Mouse (Mus musculus): Measurements from ENCODE around the gene Usf2. TPM values are rescaled to one million over a fixed set of nuclear protein-coding genes. Genes with fewer than 3 reads are reported as not detected.
A peak's percentile ranks its signal among the peaks of the same experiment; 100 is the strongest.

Usf2 gene
- polyA plus RNA-seq, 1 experiment: 89.6 TPM

DNA sequence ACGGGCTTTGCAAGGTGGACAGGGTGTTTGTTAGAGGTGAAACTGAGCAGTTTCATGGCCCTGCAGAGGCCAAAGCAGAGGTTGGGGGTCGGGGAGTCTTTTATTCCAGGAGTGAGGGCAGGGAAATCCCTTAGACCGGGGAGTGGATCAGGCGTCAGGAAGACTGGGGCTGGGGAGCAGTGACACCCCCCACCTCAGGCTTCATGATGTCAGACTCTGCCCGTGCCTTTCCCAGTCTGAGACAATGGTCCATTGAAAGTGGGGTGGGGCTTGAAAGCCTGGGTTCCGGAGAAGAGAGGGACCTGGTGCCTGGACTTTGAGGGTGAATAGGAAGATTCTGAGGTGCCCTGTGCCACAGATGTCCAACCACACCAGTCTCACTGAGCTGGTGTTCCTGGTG is 39.9 kb downstream of the Usf2 start:
- 59% methylated on average over 6 of the region's 6 CpGs for WGBS
- Histone ChIP-seq H3K4me3 (replicated peaks; ENCODE audit: control insufficient read depth, low read depth, low read length) (no peak overlapping the region), H3K27ac (ENCODE audit: control insufficient read depth, insufficient read depth, low read depth, low read length, poor library complexity) (peak overlapping the region; percentile 69), H3K4me1 (ENCODE audit: control insufficient read depth, insufficient read depth, low read length) (peaks cover 4% of the 10 kb centered on the region; the same call in 1 of the 2 replicates)
- TF ChIP-seq POLR2A (IDR thresholded peaks at IDR 0.05; ENCODE audit: borderline replicate concordance, control insufficient read depth, low read depth, low read length) (no peak), CTCF (IDR thresholded peaks at IDR 0.05; ENCODE audit: control insufficient read depth, insufficient read depth, low read length) (no peak)

DNA sequence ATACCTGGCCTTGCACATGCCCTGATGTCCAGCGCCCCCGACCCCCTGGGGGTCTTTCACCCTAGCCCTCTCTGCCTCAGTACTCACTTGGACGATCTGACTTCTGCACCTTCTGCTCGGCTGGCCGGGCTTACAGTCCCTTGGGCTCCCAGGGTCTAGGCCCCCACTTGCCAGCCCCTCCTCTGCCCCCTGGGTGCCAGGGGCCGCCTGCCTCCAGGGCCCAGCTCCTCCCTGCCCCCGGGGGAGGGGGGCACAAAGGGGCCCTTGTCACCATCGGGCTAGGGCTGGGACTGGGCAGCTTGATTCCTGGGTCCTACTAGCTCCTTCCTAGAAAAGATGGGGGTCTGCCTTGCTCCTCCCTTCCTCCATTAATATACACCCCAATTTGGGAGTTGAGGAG is 41.9 kb downstream of the Usf2 start, which contains the start of gene Mag:
Mag (minus strand) TSS at position 142 of the 400 bp plus-strand sequence.
- 72% methylated on average over 8 of the region's 8 CpGs for WGBS
- Histone ChIP-seq H3K27ac (ENCODE audit: control insufficient read depth, insufficient read depth, low read depth, low read length, poor library complexity) (no peak within 1 kb of the TSS), H3K4me3 (replicated peaks; ENCODE audit: control insufficient read depth, low read depth, low read length) (no peak within 1 kb of the TSS), H3K4me1 (ENCODE audit: control insufficient read depth, insufficient read depth, low read length) (peaks cover 4% of the 10 kb centered on the region; the same call in 1 of the 2 replicates)
- TF ChIP-seq CTCF (IDR thresholded peaks at IDR 0.05; ENCODE audit: control insufficient read depth, insufficient read depth, low read length): no peak
- no peak for TF ChIP-seq POLR2A (IDR thresholded peaks at IDR 0.05; ENCODE audit: borderline replicate concordance, control insufficient read depth, low read depth, low read length)

DNA sequence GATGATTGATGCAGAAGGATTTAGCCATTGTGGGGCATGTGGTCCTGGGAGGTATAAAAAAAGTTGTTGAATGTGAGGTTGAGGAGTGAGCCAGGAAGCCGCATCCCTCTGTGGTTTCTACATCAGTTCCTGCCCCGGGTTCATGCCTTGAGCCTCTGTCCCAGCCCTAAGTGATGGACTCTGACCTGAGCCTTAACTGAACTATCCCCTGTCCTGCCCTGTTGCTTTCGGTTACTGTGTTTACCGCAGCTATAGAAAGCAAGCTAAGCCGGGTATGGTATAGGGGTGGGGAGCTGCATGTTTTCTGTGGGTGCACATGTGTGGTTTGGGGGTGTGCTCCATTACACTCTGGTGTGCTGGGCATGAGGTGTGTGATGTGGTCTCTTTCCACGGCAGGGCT is 46.8 kb downstream of the Usf2 start:
- TF ChIP-seq CTCF (IDR thresholded peaks at IDR 0.05; ENCODE audit: control insufficient read depth, insufficient read depth, low read length) (no peak), POLR2A (IDR thresholded peaks at IDR 0.05; ENCODE audit: borderline replicate concordance, control insufficient read depth, low read depth, low read length) (no peak)
- whole genome bisulfite sequencing: 21% methylated on average over 6 of the region's 6 CpGs
- Histone ChIP-seq H3K4me1 (ENCODE audit: control insufficient read depth, insufficient read depth, low read length) (no peaks in the 10 kb centered on the region; the same call in 1 of the 2 replicates), H3K4me3 (replicated peaks; ENCODE audit: control insufficient read depth, low read depth, low read length) (no peak overlapping the region), H3K27ac (ENCODE audit: control insufficient read depth, insufficient read depth, low read depth, low read length, poor library complexity) (no peak overlapping the region)

DNA sequence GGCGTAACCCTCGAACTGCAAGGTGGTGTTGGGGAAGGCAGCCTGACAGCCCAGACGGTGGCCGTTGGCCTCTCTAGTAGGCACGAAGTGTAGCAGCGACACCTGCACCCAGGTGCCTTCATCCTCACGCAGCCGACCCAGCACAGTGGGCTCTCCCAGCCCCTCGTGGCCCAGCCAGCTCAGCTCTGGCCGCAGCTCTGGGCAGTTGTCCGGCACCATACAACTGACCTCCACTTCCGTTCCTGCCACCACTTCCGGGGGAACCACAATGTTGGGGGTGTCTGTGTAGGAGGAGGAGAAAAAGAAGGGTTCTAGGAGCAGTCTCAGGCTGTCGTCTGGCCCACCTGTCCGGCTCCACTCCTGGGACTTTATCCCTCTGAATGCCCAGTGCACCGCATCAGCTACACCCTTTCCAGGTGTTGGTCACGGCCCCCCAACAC is 47.6 kb downstream of the Usf2 start:
- Histone ChIP-seq H3K27ac (ENCODE audit: control insufficient read depth, insufficient read depth, low read depth, low read length, poor library complexity) (0 out of 2 replicates have a peak overlapping the region, but pooled peaks have one; percentile 21), H3K4me1 (ENCODE audit: control insufficient read depth, insufficient read depth, low read length) (no peaks in the 10 kb centered on the region; the same call in 1 of the 2 replicates), H3K4me3 (replicated peaks; ENCODE audit: control insufficient read depth, low read depth, low read length) (peak overlapping the region; percentile 57)
- TF ChIP-seq POLR2A (IDR thresholded peaks at IDR 0.05; ENCODE audit: borderline replicate concordance, control insufficient read depth, low read depth, low read length): peak; percentile 42; the same call in 1 of the 2 replicates
- no peak for TF ChIP-seq CTCF (IDR thresholded peaks at IDR 0.05; ENCODE audit: control insufficient read depth, insufficient read depth, low read length)
- WGBS: 20% methylated on average over 16 of the region's 17 CpGs

DNA sequence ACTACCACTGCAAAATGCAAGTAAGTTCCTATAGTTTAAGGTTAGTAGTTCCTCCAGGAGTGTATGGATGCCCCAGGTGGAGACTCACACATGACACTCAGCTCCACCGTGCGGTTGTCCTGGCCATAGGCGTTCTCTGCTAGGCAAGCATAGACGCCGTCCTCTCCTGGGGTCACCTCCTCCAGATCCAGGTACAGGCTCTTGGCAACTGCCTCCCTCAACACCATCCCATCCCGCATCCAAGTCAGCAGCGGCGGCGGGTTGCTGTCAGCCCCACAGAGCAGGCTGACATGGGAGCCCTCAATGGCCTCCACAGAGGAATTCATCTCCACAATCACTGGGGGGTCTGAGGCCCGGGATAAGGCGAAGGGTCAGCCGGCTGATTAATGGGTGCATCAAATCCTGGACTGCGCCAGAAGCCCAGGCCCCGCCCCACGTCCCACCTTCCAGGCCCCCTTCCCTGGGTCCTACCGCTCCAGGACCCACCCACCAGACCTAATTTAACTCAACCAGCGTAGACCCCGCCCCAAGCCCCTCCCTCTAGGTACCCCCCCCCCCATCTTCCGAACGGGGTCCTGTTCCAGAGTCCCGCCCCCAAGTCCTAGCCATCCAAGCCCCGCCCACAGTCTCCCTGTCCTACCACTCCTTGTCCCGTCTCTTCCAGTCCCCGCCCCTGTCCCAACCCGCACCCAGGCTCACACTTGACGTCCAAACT is 48.2 kb downstream of the Usf2 start:
- no peak overlapping the region for H3K27ac ChIP-seq (ENCODE audit: control insufficient read depth, insufficient read depth, low read depth, low read length, poor library complexity)
- H3K4me1 ChIP-seq (ENCODE audit: control insufficient read depth, insufficient read depth, low read length): no peaks in the 10 kb centered on the region; the same call in 1 of the 2 replicates
- 10% methylated on average over 25 of the region's 26 CpGs for WGBS
- peak overlapping the region; percentile 57 for H3K4me3 ChIP-seq (replicated peaks; ENCODE audit: control insufficient read depth, low read depth, low read length)
- TF ChIP-seq CTCF (IDR thresholded peaks at IDR 0.05; ENCODE audit: control insufficient read depth, insufficient read depth, low read length) (no peak), POLR2A (IDR thresholded peaks at IDR 0.05; ENCODE audit: borderline replicate concordance, control insufficient read depth, low read depth, low read length) (no peak)

DNA sequence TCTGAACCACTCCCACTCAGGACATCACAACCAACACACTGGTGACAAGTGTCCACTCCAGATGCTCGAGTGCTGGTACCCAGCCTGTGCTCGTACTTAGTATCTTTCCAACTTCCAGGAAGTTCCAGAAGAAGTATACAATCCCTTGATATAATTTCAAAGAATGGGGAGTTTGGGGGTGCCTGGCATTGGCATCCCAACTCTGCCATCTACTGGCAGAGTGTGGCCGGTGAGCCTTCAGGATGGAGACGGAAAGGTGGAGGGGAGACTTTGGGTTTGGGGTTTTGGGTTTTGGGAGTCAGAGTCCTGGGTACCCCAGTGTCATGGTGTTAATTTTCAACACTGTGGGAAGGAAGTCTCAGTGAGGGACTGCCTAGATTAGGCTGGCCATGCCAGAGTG is 52.6 kb downstream of the Usf2 start:
- TF ChIP-seq POLR2A (IDR thresholded peaks at IDR 0.05; ENCODE audit: borderline replicate concordance, control insufficient read depth, low read depth, low read length) (no peak), CTCF (IDR thresholded peaks at IDR 0.05; ENCODE audit: control insufficient read depth, insufficient read depth, low read length) (peak; percentile 69)
- H3K4me3 ChIP-seq (replicated peaks; ENCODE audit: control insufficient read depth, low read depth, low read length): no peak overlapping the region
- no peak overlapping the region for H3K27ac ChIP-seq (ENCODE audit: control insufficient read depth, insufficient read depth, low read depth, low read length, poor library complexity)
- H3K4me1 ChIP-seq (ENCODE audit: control insufficient read depth, insufficient read depth, low read length): no peaks in the 10 kb centered on the region
- WGBS: 18% methylated on average over 4 of the region's 4 CpGs

Other genes starting within 250 kb of the Usf2 start
- gene Atp4a, start 244.6 kb downstream of the Usf2 start, polyA plus RNA-seq (2011; ENCODE audit: insufficient read depth, insufficient read length, low replicate concordance, missing spikeins): 0.95 TPM in 1 of 2 replicates, not detected in the other
- gene Tmem147, start 227.3 kb downstream of the Usf2 start, polyA plus RNA-seq (2011; ENCODE audit: insufficient read depth, insufficient read length, low replicate concordance, missing spikeins): 49.6 and 95.6 TPM in 2 replicates
- gene Gapdhs, start 213.1 kb downstream of the Usf2 start, polyA plus RNA-seq (2011; ENCODE audit: insufficient read depth, insufficient read length, low replicate concordance, missing spikeins): not detected in 2 replicates
- 3.5 and 6.4 TPM in 2 replicates for gene Sbsn, start 205.3 kb downstream of the Usf2 start, polyA plus RNA-seq (2011; ENCODE audit: insufficient read depth, insufficient read length, low replicate concordance, missing spikeins)
- 3.1 TPM in 1 of 2 replicates, not detected in the other for gene Dmkn, start 193.0 kb downstream of the Usf2 start, polyA plus RNA-seq (2011; ENCODE audit: insufficient read depth, insufficient read length, low replicate concordance, missing spikeins)
- gene Krtdap, start 168.9 kb downstream of the Usf2 start, polyA plus RNA-seq (2011; ENCODE audit: insufficient read depth, insufficient read length, low replicate concordance, missing spikeins): not detected in 2 replicates
- gene Ffar2, start 133.0 kb downstream of the Usf2 start, polyA plus RNA-seq (2011; ENCODE audit: insufficient read depth, insufficient read length, low replicate concordance, missing spikeins): 3.6 and 18.3 TPM in 2 replicates
- not detected in 2 replicates for gene Ffar3, start 100.6 kb downstream of the Usf2 start, polyA plus RNA-seq (2011; ENCODE audit: insufficient read depth, insufficient read length, low replicate concordance, missing spikeins)
- gene Ffar1, start 95.2 kb downstream of the Usf2 start, polyA plus RNA-seq (2011; ENCODE audit: insufficient read depth, insufficient read length, low replicate concordance, missing spikeins): 2.1 and 4.9 TPM in 2 replicates
- 24.0 and 59.4 TPM in 2 replicates for gene Cd22, start 76.5 kb downstream of the Usf2 start, polyA plus RNA-seq (2011; ENCODE audit: insufficient read depth, insufficient read length, low replicate concordance, missing spikeins)
- 1.1 and 7.2 TPM in 2 replicates for gene Mag, start 41.9 kb downstream of the Usf2 start, polyA plus RNA-seq (2011; ENCODE audit: insufficient read depth, insufficient read length, low replicate concordance, missing spikeins)
- gene Hamp2, start 32.1 kb downstream of the Usf2 start, polyA plus RNA-seq (2011; ENCODE audit: insufficient read depth, insufficient read length, low replicate concordance, missing spikeins): not detected in 2 replicates
- 9.2 and 42.2 TPM in 2 replicates for gene Hamp, start 12.8 kb downstream of the Usf2 start, polyA plus RNA-seq (2011; ENCODE audit: insufficient read depth, insufficient read length, low replicate concordance, missing spikeins)
- 0.81 and 4.2 TPM in 2 replicates for gene Lsr, start 16.7 kb upstream of the Usf2 start, polyA plus RNA-seq (2011; ENCODE audit: insufficient read depth, insufficient read length, low replicate concordance, missing spikeins)
- gene Fam187b, start 17.0 kb upstream of the Usf2 start, polyA plus RNA-seq (2011; ENCODE audit: insufficient read depth, insufficient read length, low replicate concordance, missing spikeins): 0.75 TPM in 1 of 2 replicates, not detected in the other
- 85.0 and 239 TPM in 2 replicates for gene Fxyd5, start 85.7 kb upstream of the Usf2 start, polyA plus RNA-seq (2011; ENCODE audit: insufficient read depth, insufficient read length, low replicate concordance, missing spikeins)
- gene Fxyd7, start 94.7 kb upstream of the Usf2 start, polyA plus RNA-seq (2011; ENCODE audit: insufficient read depth, insufficient read length, low replicate concordance, missing spikeins): not detected in 2 replicates
- gene Fxyd1, start 100.4 kb upstream of the Usf2 start, polyA plus RNA-seq (2011; ENCODE audit: insufficient read depth, insufficient read length, low replicate concordance, missing spikeins): 7.8 and 16.2 TPM in 2 replicates
- 0.23 and 2.3 TPM in 2 replicates for gene Lgi4, start 102.5 kb upstream of the Usf2 start, polyA plus RNA-seq (2011; ENCODE audit: insufficient read depth, insufficient read length, low replicate concordance, missing spikeins)
- gene Fxyd3, start 119.9 kb upstream of the Usf2 start, polyA plus RNA-seq (2011; ENCODE audit: insufficient read depth, insufficient read length, low replicate concordance, missing spikeins): not detected in 2 replicates
- gene Hpn, start 158.5 kb upstream of the Usf2 start, polyA plus RNA-seq (2011; ENCODE audit: insufficient read depth, insufficient read length, low replicate concordance, missing spikeins): 38.2 and 59.6 TPM in 2 replicates
- gene Scn1b, start 170.2 kb upstream of the Usf2 start, polyA plus RNA-seq (2011; ENCODE audit: insufficient read depth, insufficient read length, low replicate concordance, missing spikeins): 4.3 and 6.2 TPM in 2 replicates
- gene Gramd1a, start 199.1 kb upstream of the Usf2 start, polyA plus RNA-seq (2011; ENCODE audit: insufficient read depth, insufficient read length, low replicate concordance, missing spikeins): 73.7 and 144 TPM in 2 replicates